Mouse (Mus musculus) forebrain, embryonic 14.5 days (tissue): ENCODE data around the gene Serpine2. TPM values are rescaled to one million over a fixed set of nuclear protein-coding genes. Genes with fewer than 3 reads are reported as not detected.

ENCODE experiments used
- ATAC-seq: fragments of 200-750 bp; cut with Nextera tagmentation; 2 replicates; pipeline ENCODE4 v1.8.0; 2017; ENCODE audit warnings: mild to moderate bottlenecking, moderate library complexity
- DNase-seq: peaks from one replicate; pipeline ENCODE4 v3.0.0-alpha.2; 2015; ENCODE audit warnings: low spot score
- H3K27ac ChIP-seq: fragments of 300-500 bp; sonication (generic); 2 replicates; pipeline ENCODE4 v1.5.1; 2014; ENCODE audit warnings: low read depth, mild to moderate bottlenecking, control low read depth, low read length, moderate library complexity
- H3K27me3 ChIP-seq: fragments of 300-500 bp; sonication (generic); replicated peaks from 2 replicates; pipeline ENCODE4 v1.6.1; 2014; ENCODE audit warnings: low read length, control low read depth, mixed read lengths; ENCODE audit not compliant: control insufficient read depth, insufficient read depth
- H3K36me3 ChIP-seq: fragments of 300-500 bp; sonication (generic); 2 replicates; pipeline ENCODE4 v1.6.1; 2014; ENCODE audit warnings: low read length, control low read depth; ENCODE audit not compliant: control insufficient read depth, insufficient read depth
- H3K4me1 ChIP-seq: fragments of 300-500 bp; sonication (generic); 2 replicates; pipeline ENCODE4 v1.6.1; 2014; ENCODE audit warnings: antibody characterized with exemption, low read length, control low read depth; ENCODE audit not compliant: control insufficient read depth, insufficient read depth
- H3K4me2 ChIP-seq: fragments of 300-500 bp; sonication (generic); 2 replicates; pipeline ENCODE4 v1.6.1; 2014; ENCODE audit warnings: mild to moderate bottlenecking, control low read depth, low read length
- H3K4me3 ChIP-seq: fragments of 300-500 bp; sonication (generic); 2 replicates; pipeline ENCODE4 v1.5.1; 2014; ENCODE audit warnings: low read depth, low read length, control low read depth
- H3K9ac ChIP-seq: fragments of 300-500 bp; sonication (generic); 2 replicates; pipeline ENCODE4 v1.6.1; 2014; ENCODE audit warnings: mild to moderate bottlenecking, low read length, control low read depth, moderate library complexity
- H3K9me3 ChIP-seq: fragments of 300-500 bp; sonication (generic); replicated peaks from 2 replicates; pipeline ENCODE4 v1.6.1; 2016; ENCODE audit warnings: low read length, control low read depth, mixed read lengths; ENCODE audit not compliant: control insufficient read depth
- WGBS: fragments of 180-500 bp; shearing (Covaris S2); extraction: QIAGEN DNeasy Blood & Tissue Kit; methylation state at CpG from one replicate; pipeline ENCODE4 v1.1.7; 2014; 5-methylcytosine and 5-hydroxymethylcytosine counted together
- polyA plus RNA-seq: library from polyadenylated mRNA; unstranded; fragments of >200 nt; fragmentation: Nextera tagmentation; extraction: Ambion mirVana; gene quantifications from 2 replicates; pipeline ENCODE4 v1.2.1, GENCODE M21; 2014

Serpine2 gene
- polyA plus RNA-seq, 1 experiment from 2014 or later, result 61.2 TPM

- peak; percentile 51 for DNase-seq
Measured at GRCm38 (mm10) chr1:79858389-79858994, 2.5 kb downstream of the Serpine2 start.

GRCm38 (mm10) chr1:79857681-79858388, 3.1 kb downstream of the Serpine2 start:
- 2% methylated on average over 32 of the region's 32 CpGs for WGBS
- Histone ChIP-seq H3K36me3 (no peaks in the 10 kb centered on the region), H3K9ac (peak overlapping the region; percentile 75), H3K27me3 (peaks cover 26% of the 10 kb centered on the region), H3K4me1 (0 out of 2 replicates have a peak, but pooled peaks cover 4% of the 10 kb centered on the region), H3K9me3 (no peaks in the 10 kb centered on the region), H3K4me3 (peak overlapping the region; percentile 64), H3K27ac (no peak overlapping the region), H3K4me2 (peak overlapping the region; percentile 93)
- DNase-seq, result no peak
- peak; percentile 45 for ATAC-seq

More at GRCm38 (mm10) chr1:79858389-79858994, 2.5 kb downstream of the Serpine2 start:
- 1% methylated on average over 65 of the region's 76 CpGs for WGBS
- H3K4me2 ChIP-seq, result peak overlapping the region; percentile 93
- 0 out of 2 replicates have a peak, but pooled peaks cover 4% of the 10 kb centered on the region for H3K4me1 ChIP-seq
- H3K27me3 ChIP-seq, result peaks cover 26% of the 10 kb centered on the region
- peak; percentile 81 for ATAC-seq
- peak overlapping the region; percentile 75 for H3K9ac ChIP-seq
- peak overlapping the region; percentile 64 for H3K4me3 ChIP-seq
- no peaks in the 10 kb centered on the region for H3K9me3 ChIP-seq
- no peaks in the 10 kb centered on the region for H3K36me3 ChIP-seq
- H3K27ac ChIP-seq, result no peak overlapping the region

GRCm38 (mm10) chr1:79856756-79857155, 4.2 kb downstream of the Serpine2 start:
- DNase-seq, result no peak

GRCm38 (mm10) chr1:79853527-79853926, 7.5 kb downstream of the Serpine2 start:
- WGBS, result 96% methylated on average over 3 of the region's 3 CpGs
- Histone ChIP-seq H3K36me3 (no peaks in the 10 kb centered on the region), H3K4me1 (no peaks in the 10 kb centered on the region), H3K9me3 (no peaks in the 10 kb centered on the region), H3K4me2 (no peak overlapping the region), H3K27ac (no peak overlapping the region), H3K4me3 (no peak overlapping the region), H3K27me3 (peaks cover 17% of the 10 kb centered on the region), H3K9ac (no peak overlapping the region)
- ATAC-seq, result no peak
- DNase-seq, result no peak

More at GRCm38 (mm10) chr1:79856756-79857155, 4.2 kb downstream of the Serpine2 start:
- no peak overlapping the region for H3K4me3 ChIP-seq
- H3K4me2 ChIP-seq, result no peak overlapping the region
- H3K36me3 ChIP-seq, result no peaks in the 10 kb centered on the region
- no peak overlapping the region for H3K9ac ChIP-seq
- no peak overlapping the region for H3K27ac ChIP-seq
- peaks cover 26% of the 10 kb centered on the region for H3K27me3 ChIP-seq
- H3K9me3 ChIP-seq, result no peaks in the 10 kb centered on the region
- no peak for ATAC-seq
- WGBS, result 40% methylated on average over 4 of the region's 4 CpGs
- 0 out of 2 replicates have a peak, but pooled peaks cover 2% of the 10 kb centered on the region for H3K4me1 ChIP-seq

- no peaks in the 10 kb centered on the region for H3K9me3 ChIP-seq
- H3K4me3 ChIP-seq, result no peak overlapping the region
- DNase-seq (no peak), ATAC-seq (no peak)
- no peaks in the 10 kb centered on the region for H3K36me3 ChIP-seq
- H3K27me3 ChIP-seq, result no peaks in the 10 kb centered on the region
- H3K4me2 ChIP-seq, result no peak overlapping the region
- 91% methylated on average over 10 of the region's 10 CpGs for WGBS
- H3K9ac ChIP-seq, result no peak overlapping the region
- H3K4me1 ChIP-seq, result no peaks in the 10 kb centered on the region
- no peak overlapping the region for H3K27ac ChIP-seq
Measured at GRCm38 (mm10) chr1:79850341-79850740, 10.6 kb downstream of the Serpine2 start.

- Histone ChIP-seq H3K36me3 (no peaks in the 10 kb centered on the region), H3K4me1 (no peaks in the 10 kb centered on the region), H3K4me3 (no peak overlapping the region), H3K4me2 (no peak overlapping the region), H3K9me3 (no peaks in the 10 kb centered on the region), H3K27ac (no peak overlapping the region), H3K27me3 (no peaks in the 10 kb centered on the region), H3K9ac (no peak overlapping the region)
- WGBS, result 88% methylated on average over 3 of the region's 3 CpGs
- DNase-seq (no peak), ATAC-seq (no peak)
Measured at GRCm38 (mm10) chr1:79848663-79849062, 12.3 kb downstream of the Serpine2 start.

GRCm38 (mm10) chr1:79846891-79847290, 14.1 kb downstream of the Serpine2 start:
- Histone ChIP-seq H3K27me3 (no peaks in the 10 kb centered on the region), H3K4me1 (no peaks in the 10 kb centered on the region), H3K4me2 (no peak overlapping the region), H3K27ac (no peak overlapping the region), H3K9me3 (no peaks in the 10 kb centered on the region), H3K36me3 (no peaks in the 10 kb centered on the region), H3K4me3 (no peak overlapping the region), H3K9ac (no peak overlapping the region)
- DNase-seq (no peak), ATAC-seq (no peak)
- 87% methylated on average over 2 of the region's 2 CpGs for WGBS

GRCm38 (mm10) chr1:79832719-79833404, 28.1 kb downstream of the Serpine2 start:
- no peak overlapping the region for H3K4me2 ChIP-seq
- no peak overlapping the region for H3K27ac ChIP-seq
- ATAC-seq (peak; percentile 92), DNase-seq (peak; percentile 88)
- no peaks in the 10 kb centered on the region for H3K4me1 ChIP-seq
- H3K4me3 ChIP-seq, result no peak overlapping the region
- 41% methylated on average over 16 of the region's 16 CpGs for WGBS
- H3K9me3 ChIP-seq, result no peaks in the 10 kb centered on the region
- no peaks in the 10 kb centered on the region for H3K36me3 ChIP-seq
- H3K27me3 ChIP-seq, result 0 out of 2 replicates have a peak, but pooled peaks cover 3% of the 10 kb centered on the region
- H3K9ac ChIP-seq, result no peak overlapping the region
